ENCODE assay signal across 14 mouse cellular contexts in the genomic region with DNA sequence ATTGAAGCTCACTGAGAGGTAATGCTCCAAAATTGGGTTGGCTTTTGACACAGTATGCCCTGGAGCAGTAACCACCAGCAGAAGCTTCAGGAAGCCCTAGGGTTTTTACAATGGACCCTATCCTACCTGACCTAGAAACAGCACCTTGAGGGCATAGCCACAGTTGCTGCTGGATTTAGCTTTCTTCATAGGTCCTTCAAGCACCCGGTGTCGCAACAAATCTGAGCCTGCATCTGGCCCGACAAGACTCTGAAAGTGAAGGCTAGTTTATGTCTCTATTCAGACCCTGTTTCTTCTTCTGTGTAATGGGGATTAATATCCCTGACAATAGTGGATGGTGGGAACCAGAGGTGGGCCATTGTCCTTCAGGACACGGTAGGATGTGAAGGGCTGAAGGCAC. TPM values are rescaled to one million over a fixed set of nuclear protein-coding genes. Genes with fewer than 3 reads are reported as not detected.
A peak's percentile ranks its signal among the peaks of the same experiment; 100 is the strongest.
DNase-seq lines count a peak whose midpoint lies in the region; ATAC-seq and TF ChIP-seq lines count a peak whose summit lies in the region.
"Had no signal": no experiment of that assay in that cellular context is flagged by ENCODE, and none has a peak within 500 bp of the region (broad histone marks: within the 10 kb centered on the region; RNA-seq: fewer than 3 reads in every experiment).

No protein-coding gene starts in this region.

- WGBS in heart, embryonic 12.5 days: 63% methylated on average over 4 of the region's 4 CpGs
- 76% methylated on average over 4 of the region's 4 CpGs for WGBS in kidney, postnatal 0 days
- WGBS in intestine, embryonic 16.5 days: 75% methylated on average over 4 of the region's 4 CpGs
- 82% methylated on average over 4 of the region's 4 CpGs for WGBS in stomach, embryonic 14.5 days

- no peak for ATAC-seq in heart, embryonic 12.5 days (ENCODE audit: insufficient number of reproducible peaks, low FRiP score)
- ATAC-seq in kidney, postnatal 0 days (replicated peaks; ENCODE audit: low FRiP score, low read depth): no peak
- ATAC-seq in intestine, embryonic 16.5 days: no peak; the same call in 1 of the 2 replicates
- ATAC-seq in stomach, embryonic 14.5 days (ENCODE audit: insufficient number of reproducible peaks, insufficient read depth, low FRiP score, low read depth): no peak
- ATAC-seq: forebrain, embryonic 13.5 days had no signal

- no peak overlapping the region for H3K9ac ChIP-seq in heart, embryonic 12.5 days
- no peak overlapping the region for H3K9ac ChIP-seq in kidney, postnatal 0 days (ENCODE audit: low read depth, low read length)
- no peak overlapping the region for H3K9ac ChIP-seq in intestine, embryonic 16.5 days (ENCODE audit: low read depth, low read length)
- H3K9ac ChIP-seq in stomach, embryonic 14.5 days (replicated peaks; ENCODE audit: low read depth, low read length): no peak overlapping the region
- H3K9ac ChIP-seq: embryonic facial prominence, embryonic 12.5 days; forebrain, embryonic 13.5 days; limb, embryonic 12.5 days had no signal

- no peaks in the 10 kb centered on the region for H3K36me3 ChIP-seq in heart, embryonic 12.5 days
- H3K36me3 ChIP-seq in kidney, postnatal 0 days (ENCODE audit: insufficient read depth, low read length): no peaks in the 10 kb centered on the region
- no peaks in the 10 kb centered on the region for H3K36me3 ChIP-seq in intestine, embryonic 16.5 days (ENCODE audit: control insufficient read depth, insufficient read depth, low read length)
- no peaks in the 10 kb centered on the region for H3K36me3 ChIP-seq in stomach, embryonic 14.5 days (ENCODE audit: control insufficient read depth, insufficient read depth, low read length)
- H3K36me3 ChIP-seq: embryonic facial prominence, embryonic 12.5 days; limb, embryonic 12.5 days had no signal

- H3K4me1 ChIP-seq in heart, embryonic 12.5 days (replicated peaks): peaks cover 36% of the 10 kb centered on the region
- peaks cover 10% of the 10 kb centered on the region; the same call in 1 of the 2 replicates for H3K4me1 ChIP-seq in kidney, postnatal 0 days (replicated peaks; ENCODE audit: insufficient read depth, low read length)
- peaks cover 25% of the 10 kb centered on the region for H3K4me1 ChIP-seq in intestine, embryonic 16.5 days (ENCODE audit: control insufficient read depth, insufficient read depth, low read length)
- peaks cover 20% of the 10 kb centered on the region for H3K4me1 ChIP-seq in stomach, embryonic 14.5 days (ENCODE audit: control insufficient read depth, insufficient read depth, low read length)

- H3K4me3 ChIP-seq in heart, embryonic 12.5 days: no peak overlapping the region
- H3K4me3 ChIP-seq in kidney, postnatal 0 days (replicated peaks; ENCODE audit: low read depth, low read length): no peak overlapping the region
- H3K4me3 ChIP-seq in intestine, embryonic 16.5 days (ENCODE audit: low read length): no peak overlapping the region
- no peak overlapping the region for H3K4me3 ChIP-seq in stomach, embryonic 14.5 days (ENCODE audit: low read depth, low read length)
- H3K4me3 ChIP-seq: embryonic facial prominence, embryonic 12.5 days; forebrain, embryonic 13.5 days; limb, embryonic 12.5 days had no signal

- no peaks in the 10 kb centered on the region for H3K9me3 ChIP-seq in heart, embryonic 12.5 days (replicated peaks)
- no peaks in the 10 kb centered on the region for H3K9me3 ChIP-seq in kidney, postnatal 0 days (replicated peaks; ENCODE audit: low read length)
- H3K9me3 ChIP-seq in intestine, embryonic 16.5 days (ENCODE audit: control insufficient read depth, low read length): no peaks in the 10 kb centered on the region
- no peaks in the 10 kb centered on the region for H3K9me3 ChIP-seq in stomach, embryonic 14.5 days (ENCODE audit: control insufficient read depth, low read depth, low read length)
- H3K9me3 ChIP-seq: embryonic facial prominence, embryonic 12.5 days; forebrain, embryonic 13.5 days; limb, embryonic 12.5 days had no signal

- DNase-seq in heart, adult 9 months (ENCODE audit: low spot score in 2 of 2): no peak
- DNase-seq in kidney, postnatal 0 days (ENCODE audit: low spot score): no peak
- DNase-seq in kidney, postnatal 25 days: no peak
- DNase-seq in left cerebral cortex, adult 11 months (ENCODE audit: low spot score): no peak
- DNase-seq in adrenal gland, postnatal 4 days (ENCODE audit: low spot score in 2 of 2): no peak
- DNase-seq: cerebellum, postnatal 14 days; spleen, adult 18-20 months; thymus, adult 18-20 months had no signal

- no peak overlapping the region for H3K4me2 ChIP-seq in heart, embryonic 12.5 days
- H3K4me2 ChIP-seq in kidney, postnatal 0 days (ENCODE audit: low read length): no peak overlapping the region
- no peak overlapping the region for H3K4me2 ChIP-seq in intestine, embryonic 16.5 days (ENCODE audit: low read depth, low read length)
- no peak overlapping the region for H3K4me2 ChIP-seq in stomach, embryonic 14.5 days (replicated peaks; ENCODE audit: low read depth, low read length)
- H3K4me2 ChIP-seq: embryonic facial prominence, embryonic 12.5 days; forebrain, embryonic 13.5 days; limb, embryonic 12.5 days had no signal

- TF ChIP-seq CTCF in kidney, postnatal 0 days (IDR thresholded peaks at IDR 0.05; ENCODE audit: low read depth): no peak

- H3K27me3 ChIP-seq in heart, embryonic 12.5 days (replicated peaks): no peaks in the 10 kb centered on the region
- no peaks in the 10 kb centered on the region for H3K27me3 ChIP-seq in kidney, postnatal 0 days (ENCODE audit: insufficient read depth, low read length)
- H3K27me3 ChIP-seq in intestine, embryonic 16.5 days (replicated peaks; ENCODE audit: control insufficient read depth, insufficient read depth, low read length): no peaks in the 10 kb centered on the region
- H3K27me3 ChIP-seq in stomach, embryonic 14.5 days (ENCODE audit: control insufficient read depth, insufficient read depth, low read length): no peaks in the 10 kb centered on the region
- H3K27me3 ChIP-seq: embryonic facial prominence, embryonic 12.5 days; forebrain, embryonic 13.5 days; limb, embryonic 12.5 days had no signal

- H3K27ac ChIP-seq in heart, embryonic 12.5 days (ENCODE audit: poor library complexity, severe bottlenecking): peak overlapping the region; percentile 63
- peak overlapping the region; percentile 73; the same call in 1 of the 2 replicates for H3K27ac ChIP-seq in kidney, postnatal 0 days
- peak overlapping the region; percentile 31; the same call in 1 of the 2 replicates for H3K27ac ChIP-seq in intestine, embryonic 16.5 days (ENCODE audit: low read length)
- peak overlapping the region; percentile 11; the same call in 1 of the 2 replicates for H3K27ac ChIP-seq in stomach, embryonic 14.5 days (ENCODE audit: low read length)
- H3K27ac ChIP-seq: forebrain, embryonic 13.5 days; limb, embryonic 12.5 days had no signal

RNA-seq across cellular contexts. Expression of a gene that starts 25.1 kb away (rescaled TPM):
- 24.3 and 25.7 TPM in 2 replicates for polyA plus RNA-seq in heart, embryonic 12.5 days (2016; fragmentation: Nextera tagmentation; extraction: Ambion mirVana)
- polyA plus RNA-seq in kidney, postnatal 0 days (2015; fragmentation: Nextera tagmentation; extraction: Ambion mirVana): 23.9 and 26.3 TPM in 2 replicates
- polyA plus RNA-seq in intestine, embryonic 16.5 days (2015; fragmentation: Nextera tagmentation; extraction: Ambion mirVana): 14.5 and 15.3 TPM in 2 replicates
- polyA plus RNA-seq in stomach, embryonic 14.5 days (2014; fragmentation: Nextera tagmentation; extraction: Ambion mirVana): 51.1 and 52.7 TPM in 2 replicates
- 10 to 100 TPM; 80.4 to 81.3 TPM for total RNA-seq in adrenal gland, postnatal 4 days (2021)

Comparison
In these comparisons a context has a peak if more than half of its experiments do, and no peak if none do; other contexts are left out.
1. H3K27ac ChIP-seq: peak in every context shown above with its lines; median percentile 73 in kidney, postnatal 0 days; 63 in heart, embryonic 12.5 days; 31 in intestine, embryonic 16.5 days; 11 in stomach, embryonic 14.5 days.